Mouse (Mus musculus): ENCODE measurements around the gene Rundc1. TPM values are rescaled to one million over a fixed set of nuclear protein-coding genes. Genes with fewer than 3 reads are reported as not detected.

Gene Rundc1
- polyA plus RNA-seq, 1 experiment from 2014 or later = 30.7 TPM

Small RNA genes within 50 kb of the gene (microRNA-seq; reads per million reads assigned to microRNA genes)
- gene Mir6929 = not detected

Other genes starting within 250 kb of the Rundc1 start
- 0.32 and 0.60 TPM in 2 replicates for gene Ccr10, start 249.6 kb upstream of the Rundc1 start, polyA plus RNA-seq (2015; fragmentation: Nextera tagmentation; extraction: Ambion mirVana)
- 30.0 and 32.4 TPM in 2 replicates for gene Ezh1, start 198.6 kb upstream of the Rundc1 start, polyA plus RNA-seq (2015; fragmentation: Nextera tagmentation; extraction: Ambion mirVana)
- 100 and 108 TPM in 2 replicates for gene Ramp2, start 179.1 kb upstream of the Rundc1 start, polyA plus RNA-seq (2015; fragmentation: Nextera tagmentation; extraction: Ambion mirVana)
- 128 and 131 TPM in 2 replicates for gene Vps25, start 171.4 kb upstream of the Rundc1 start, polyA plus RNA-seq (2015; fragmentation: Nextera tagmentation; extraction: Ambion mirVana)
- 7.2 and 7.3 TPM in 2 replicates for gene Wnk4, start 164.5 kb upstream of the Rundc1 start, polyA plus RNA-seq (2015; fragmentation: Nextera tagmentation; extraction: Ambion mirVana)
- gene Cntd1, start 146.1 kb upstream of the Rundc1 start, polyA plus RNA-seq (2015; fragmentation: Nextera tagmentation; extraction: Ambion mirVana) = 0.83 and 1.0 TPM in 2 replicates
- 226 and 232 TPM in 2 replicates for gene Coa3, start 146.0 kb upstream of the Rundc1 start, polyA plus RNA-seq (2015; fragmentation: Nextera tagmentation; extraction: Ambion mirVana)
- gene Becn1, start 122.8 kb upstream of the Rundc1 start, polyA plus RNA-seq (2015; fragmentation: Nextera tagmentation; extraction: Ambion mirVana) = 175 and 182 TPM in 2 replicates
- gene Psme3, start 108.9 kb upstream of the Rundc1 start, polyA plus RNA-seq (2015; fragmentation: Nextera tagmentation; extraction: Ambion mirVana) = 106 and 117 TPM in 2 replicates
- gene Aoc2, start 100.0 kb upstream of the Rundc1 start, polyA plus RNA-seq (2015; fragmentation: Nextera tagmentation; extraction: Ambion mirVana) = 0.93 and 2.1 TPM in 2 replicates
- 0.15 and 0.29 TPM in 2 replicates for gene Aoc3, start 94.5 kb upstream of the Rundc1 start, polyA plus RNA-seq (2015; fragmentation: Nextera tagmentation; extraction: Ambion mirVana)
- gene G6pc, start 57.5 kb upstream of the Rundc1 start, polyA plus RNA-seq (2015; fragmentation: Nextera tagmentation; extraction: Ambion mirVana) = not detected in 2 replicates
- gene Aarsd1, start 7.5 kb upstream of the Rundc1 start, polyA plus RNA-seq (2015; fragmentation: Nextera tagmentation; extraction: Ambion mirVana) = 93.5 and 98.6 TPM in 2 replicates
- 8.1 and 9.5 TPM in 2 replicates for gene Gm27029, start 289 bp upstream of the Rundc1 start, polyA plus RNA-seq (2015; fragmentation: Nextera tagmentation; extraction: Ambion mirVana)
- gene Ptges3l, start 248 bp downstream of the Rundc1 start, polyA plus RNA-seq (2015; fragmentation: Nextera tagmentation; extraction: Ambion mirVana) = 3.1 and 3.9 TPM in 2 replicates
- 204 and 207 TPM in 2 replicates for gene Rpl27, start 17.2 kb downstream of the Rundc1 start, polyA plus RNA-seq (2015; fragmentation: Nextera tagmentation; extraction: Ambion mirVana)
- 3.9 and 4.8 TPM in 2 replicates for gene Ifi35, start 23.3 kb downstream of the Rundc1 start, polyA plus RNA-seq (2015; fragmentation: Nextera tagmentation; extraction: Ambion mirVana)
- 83.2 and 90.6 TPM in 2 replicates for gene Rnd2, start 39.9 kb downstream of the Rundc1 start, polyA plus RNA-seq (2015; fragmentation: Nextera tagmentation; extraction: Ambion mirVana)
- gene Vat1, start 41.1 kb downstream of the Rundc1 start, polyA plus RNA-seq (2015; fragmentation: Nextera tagmentation; extraction: Ambion mirVana) = 125 and 134 TPM in 2 replicates
- gene Brca1, start 126.9 kb downstream of the Rundc1 start, polyA plus RNA-seq (2015; fragmentation: Nextera tagmentation; extraction: Ambion mirVana) = 2.0 and 3.0 TPM in 2 replicates
- 80.5 and 93.2 TPM in 2 replicates for gene Nbr1, start 127.1 kb downstream of the Rundc1 start, polyA plus RNA-seq (2015; fragmentation: Nextera tagmentation; extraction: Ambion mirVana)
- gene Tmem106a, start 157.2 kb downstream of the Rundc1 start, polyA plus RNA-seq (2015; fragmentation: Nextera tagmentation; extraction: Ambion mirVana) = 4.4 and 4.9 TPM in 2 replicates
- gene Gm11634, start 174.2 kb downstream of the Rundc1 start, polyA plus RNA-seq (2015; fragmentation: Nextera tagmentation; extraction: Ambion mirVana) = not detected in 2 replicates
- gene Rdm1, start 202.1 kb downstream of the Rundc1 start, polyA plus RNA-seq (2015; fragmentation: Nextera tagmentation; extraction: Ambion mirVana) = 17.2 and 21.7 TPM in 2 replicates
- gene Arl4d, start 240.5 kb downstream of the Rundc1 start, polyA plus RNA-seq (2015; fragmentation: Nextera tagmentation; extraction: Ambion mirVana) = 7.6 and 7.7 TPM in 2 replicates

Measured in hindbrain, embryonic 16.5 days (tissue).